Mouse (Mus musculus) testis, adult 2 months (tissue): ENCODE results near the gene Mef2b.

Experiments
- CTCF ChIP-seq: fragments of 200-500 bp; IDR thresholded peaks from 2 replicates; pipeline ENCODE4 v1.5.1; 2012; ENCODE audit warnings: low read depth, mild to moderate bottlenecking, inconsistent platforms, low read length, moderate library complexity; ENCODE audit not compliant: control insufficient read depth, insufficient read depth, insufficient replicate concordance
- POLR2A ChIP-seq: fragments of 200-500 bp; IDR thresholded peaks from 2 replicates; pipeline ENCODE4 v1.6.1; 2012; ENCODE audit warnings: low read depth, mild to moderate bottlenecking, inconsistent platforms, low read length, moderate library complexity; ENCODE audit not compliant: control insufficient read depth

DNA sequence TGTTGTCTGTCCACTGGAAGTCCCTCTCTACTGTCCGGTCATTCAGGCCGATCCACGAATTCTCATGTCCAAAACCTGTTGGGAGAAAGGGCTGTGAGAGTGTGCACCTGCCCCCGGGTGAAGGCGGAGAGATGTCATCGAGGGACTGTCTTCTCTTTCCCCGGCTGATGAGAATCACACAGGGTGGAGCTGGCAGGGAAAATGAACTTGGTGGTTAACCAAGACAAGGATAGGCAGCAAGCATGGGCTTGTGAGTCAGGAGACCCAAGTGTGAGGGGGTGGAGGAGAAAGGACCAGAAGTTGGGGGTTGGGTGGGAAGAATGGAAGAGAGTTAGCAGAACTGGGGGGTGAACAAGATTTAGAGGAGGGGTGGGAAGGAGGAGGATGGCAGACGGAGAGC is 39.3 kb upstream of the Mef2b start:
- TF ChIP-seq CTCF: no peak
- no peak for TF ChIP-seq POLR2A
